Mouse (Mus musculus) bone marrow macrophage, adult 2 months (primary cell): ENCODE data around the gene Gm26965.

Source experiments
- CTCF ChIP-seq: IDR thresholded peaks from 2 replicates; pipeline ENCODE4 v1.5.1; 2012; ENCODE audit warnings: low read depth, mild to moderate bottlenecking, low read length, moderate library complexity
- POLR2A ChIP-seq: IDR thresholded peaks from 2 replicates; pipeline ENCODE4 v1.6.1; 2012; ENCODE audit warnings: mild to moderate bottlenecking, low read depth, low read length, borderline replicate concordance

DNA sequence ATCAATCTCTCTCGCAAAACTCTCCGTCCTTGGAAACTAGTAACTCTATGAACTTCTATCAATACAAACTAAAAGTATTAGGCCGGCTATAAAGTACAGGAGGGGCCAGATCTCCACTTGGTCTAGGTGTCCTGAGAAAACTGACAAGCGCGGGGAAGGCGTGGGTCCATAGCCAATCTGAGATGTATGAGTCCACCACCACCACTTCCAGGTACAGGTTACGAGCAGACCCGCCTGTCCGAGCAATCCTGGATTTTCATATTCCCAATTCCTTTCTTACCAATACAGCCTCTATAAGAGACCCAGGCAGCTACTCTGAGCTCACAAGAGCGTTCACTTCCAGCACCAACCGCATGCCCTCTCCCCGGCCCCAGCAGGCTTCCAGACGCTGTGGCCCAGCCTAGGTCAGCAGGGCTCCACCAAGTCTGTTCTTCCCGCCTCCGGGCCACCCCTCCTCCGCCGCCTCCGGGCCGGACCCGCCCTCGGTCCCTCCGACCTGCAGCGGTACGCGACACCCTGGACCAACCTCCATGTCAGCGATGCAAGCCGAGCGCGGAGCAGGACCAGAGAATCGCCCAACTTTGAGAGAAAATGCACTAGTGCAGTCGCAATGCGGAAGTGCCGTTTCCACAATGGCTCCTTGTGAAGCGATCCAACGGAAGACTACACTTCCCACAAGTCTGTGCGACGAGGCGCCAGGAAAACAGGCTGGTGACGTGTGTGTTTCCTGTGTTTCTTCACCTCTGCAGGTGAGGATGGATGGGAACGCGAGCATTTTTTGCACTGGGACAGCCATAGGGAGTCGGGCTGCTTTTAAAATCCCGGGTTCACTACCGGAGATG, 26.8 kb upstream of the Gm26965 start:
- TF ChIP-seq CTCF: no peak
- TF ChIP-seq POLR2A: no peak
